8 mouse cellular contexts compared by ENCODE assay signal in the genomic region with DNA sequence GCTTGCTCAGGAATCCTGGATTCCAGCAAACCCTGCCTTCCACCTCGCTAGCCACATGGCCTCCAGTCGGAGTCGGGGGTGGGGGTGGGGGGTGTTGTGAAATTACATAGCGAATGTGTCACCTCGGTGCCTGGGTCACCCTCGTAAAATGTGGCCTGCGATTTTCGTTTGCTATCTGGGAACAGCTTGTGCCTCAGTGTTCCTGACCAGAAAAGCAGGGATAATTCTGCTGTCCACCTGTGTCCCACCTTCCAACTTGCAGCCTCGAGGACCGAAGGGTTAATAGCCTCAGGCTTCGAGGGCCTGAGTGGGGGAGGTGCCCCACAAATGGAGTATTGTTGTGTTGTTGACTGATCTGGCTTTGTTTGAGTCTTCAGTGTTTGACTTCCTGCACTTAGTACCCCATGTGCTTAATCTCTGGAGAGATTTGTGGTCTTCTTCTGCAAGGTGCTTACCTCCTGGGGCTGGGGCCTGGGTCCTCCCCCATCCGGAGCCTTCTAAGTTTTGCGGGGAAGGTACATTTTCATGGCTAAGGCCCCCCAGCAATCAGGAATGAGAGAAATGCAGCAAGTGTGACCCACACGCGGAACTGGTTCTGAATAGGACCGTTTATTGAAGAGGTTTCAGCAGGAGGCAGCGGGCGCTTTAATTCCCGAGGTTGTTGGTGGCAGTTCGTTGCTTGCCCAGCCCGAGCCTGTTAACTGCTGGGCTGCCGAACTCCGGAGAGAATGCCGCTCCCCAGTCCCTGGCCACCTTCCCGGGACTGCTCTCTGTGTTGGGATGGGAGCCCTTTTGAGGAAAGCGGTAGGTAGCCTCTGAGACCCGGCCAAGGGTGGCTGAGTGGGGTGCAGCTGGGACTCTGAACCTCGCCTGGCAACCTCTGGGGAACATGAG. TPM values are rescaled to one million over a fixed set of nuclear protein-coding genes. Genes with fewer than 3 reads are reported as not detected.
DNase-seq lines count a peak whose midpoint lies in the region; ATAC-seq and TF ChIP-seq lines count a peak whose summit lies in the region.

No protein-coding gene starts in this region.

- peak; percentile 51 for DNase-seq in cerebellum, adult 11-12 months
- DNase-seq in cerebellum, adult 9-11 months: no peak
- DNase-seq in embryonic facial prominence, embryonic 10.5 days (ENCODE audit: low spot score): peak; percentile 42
- peak; percentile 57 for DNase-seq in left cerebral cortex, postnatal 4 days
- peak; percentile 45 for DNase-seq in retina, embryonic 14.5 days (ENCODE audit: low spot score)
- no peak for DNase-seq in urinary bladder, postnatal 10 days (ENCODE audit: low spot score)

- no peaks in the 10 kb centered on the region for H3K36me3 ChIP-seq in ES-Bruce4 (ENCODE audit: control insufficient read depth, insufficient read depth, low read length, poor library complexity, severe bottlenecking)
- H3K36me3 ChIP-seq in embryonic facial prominence, embryonic 10.5 days (replicated peaks): no peaks in the 10 kb centered on the region
- H3K36me3 ChIP-seq in hindbrain, embryonic 12.5 days: no peaks in the 10 kb centered on the region

- no peaks in the 10 kb centered on the region for H3K27me3 ChIP-seq in ES-Bruce4 (ENCODE audit: control insufficient read depth, insufficient read depth, low read length, poor library complexity, severe bottlenecking)
- H3K27me3 ChIP-seq in embryonic facial prominence, embryonic 10.5 days (replicated peaks; ENCODE audit: low read depth, poor library complexity, severe bottlenecking): peaks cover 54% of the 10 kb centered on the region
- peaks cover 34% of the 10 kb centered on the region for H3K27me3 ChIP-seq in hindbrain, embryonic 12.5 days

- no peak for TF ChIP-seq CTCF in ES-Bruce4 (IDR thresholded peaks at IDR 0.05; ENCODE audit: low read depth, low read length)

- H3K9ac ChIP-seq in ES-Bruce4 (ENCODE audit: low read depth, poor library complexity, severe bottlenecking): peak overlapping the region; percentile 32
- H3K9ac ChIP-seq in hindbrain, embryonic 12.5 days: peak overlapping the region; percentile 36; the same call in 1 of the 2 replicates

- 3% methylated on average over 28 of the region's 28 CpGs for WGBS in embryonic facial prominence, embryonic 10.5 days
- 7% methylated on average over 28 of the region's 28 CpGs for WGBS in hindbrain, embryonic 12.5 days

- no peaks in the 10 kb centered on the region for H3K9me3 ChIP-seq in ES-Bruce4 (replicated peaks; ENCODE audit: control insufficient read depth, insufficient read depth, low read length, poor library complexity, severe bottlenecking)
- H3K9me3 ChIP-seq in embryonic facial prominence, embryonic 10.5 days: no peaks in the 10 kb centered on the region
- H3K9me3 ChIP-seq in hindbrain, embryonic 12.5 days (replicated peaks): no peaks in the 10 kb centered on the region

- H3K4me1 ChIP-seq in ES-Bruce4 (ENCODE audit: control insufficient read depth, insufficient read depth, low read length): no peaks in the 10 kb centered on the region
- H3K4me1 ChIP-seq in embryonic facial prominence, embryonic 10.5 days: peaks cover 53% of the 10 kb centered on the region
- H3K4me1 ChIP-seq in hindbrain, embryonic 12.5 days: peaks cover 28% of the 10 kb centered on the region

- intact Hi-C loops in left cerebral cortex, postnatal 4 days (cut with DNase I): no loop called here

- no peak for TF ChIP-seq POLR2A in ES-Bruce4 (IDR thresholded peaks at IDR 0.05; ENCODE audit: insufficient read depth, low read length)

- peak overlapping the region; percentile 46 for H3K4me2 ChIP-seq in hindbrain, embryonic 12.5 days (replicated peaks)

- H3K27ac ChIP-seq in ES-Bruce4 (ENCODE audit: insufficient read depth, low read length): peak overlapping the region; percentile 76
- peak overlapping the region; percentile 74 for H3K27ac ChIP-seq in embryonic facial prominence, embryonic 10.5 days (replicated peaks)
- H3K27ac ChIP-seq in hindbrain, embryonic 12.5 days: no peak overlapping the region

- no peak; the same call in 1 of the 2 replicates for ATAC-seq in hindbrain, embryonic 12.5 days (ENCODE audit: low FRiP score)

- peak overlapping the region; percentile 13 for H3K4me3 ChIP-seq in ES-Bruce4 (ENCODE audit: low read depth, low read length)
- peak overlapping the region; percentile 40 for H3K4me3 ChIP-seq in embryonic facial prominence, embryonic 10.5 days
- peak overlapping the region; percentile 14 for H3K4me3 ChIP-seq in hindbrain, embryonic 12.5 days

- peak; percentile 79; the same call in 1 of the 2 replicates for TF ChIP-seq EP300 in ES-Bruce4 (IDR thresholded peaks at IDR 0.05; ENCODE audit: insufficient read depth, low read depth, low read length)

RNA-seq across cellular contexts. Expression of a gene that starts 15.9 kb away (rescaled TPM):
- 25.3 and 28.5 TPM in 2 replicates for polyA plus RNA-seq in ES-Bruce4 (2011; ENCODE audit: insufficient read depth, insufficient read length, low read depth, missing spikeins)
- polyA plus RNA-seq in embryonic facial prominence, embryonic 10.5 days (2016; fragmentation: Nextera tagmentation; extraction: Ambion mirVana): 3.3 and 3.9 TPM in 2 replicates
- 3.0 and 3.6 TPM in 2 replicates for polyA plus RNA-seq in hindbrain, embryonic 12.5 days (2016; fragmentation: Nextera tagmentation; extraction: Ambion mirVana)
- total RNA-seq in left cerebral cortex, postnatal 4 days (2021): 1 to 10 TPM; 3.0 to 3.3 TPM

Comparison
In these comparisons a context has a peak if more than half of its experiments do, and no peak if none do; other contexts are left out.
1. DNase-seq: peak in cerebellum, adult 11-12 months (single experiment), embryonic facial prominence, embryonic 10.5 days (single experiment), left cerebral cortex, postnatal 4 days (single experiment) and retina, embryonic 14.5 days (single experiment); none in cerebellum, adult 9-11 months (single experiment) and urinary bladder, postnatal 10 days (single experiment).
2. Peak in every context shown above with its lines, with median percentiles within 50 percentile points of each other: H3K4me3 ChIP-seq.